Mouse (Mus musculus): ENCODE measurements around the gene Sec24d.
"Not testable (repeated sequence)": the region's sequence is repeated elsewhere in the genome, so short reads cannot be mapped to it uniquely, and the experiment has no call there.

Gene Sec24d

GRCm38 (mm10) chr3:123338666-123339195 is 71.5 kb downstream of the Sec24d start:
- DNase-seq (ENCODE audit: low read depth) = peak; percentile 27

- DNase-seq (ENCODE audit: low read depth) = no peak
These were observed 73.8 kb downstream of the Sec24d start for GRCm38 (mm10) chr3:123341049-123341448.

- DNase-seq (ENCODE audit: low read depth) = no peak
These were observed 76.4 kb downstream of the Sec24d start for GRCm38 (mm10) chr3:123343690-123344089.

- no peak for DNase-seq (ENCODE audit: low read depth)
These were observed 81.0 kb downstream of the Sec24d start for GRCm38 (mm10) chr3:123348080-123348802.

GRCm38 (mm10) chr3:123350602-123351001 is 83.3 kb downstream of the Sec24d start:
- no peak for DNase-seq (ENCODE audit: low read depth)

DNA sequence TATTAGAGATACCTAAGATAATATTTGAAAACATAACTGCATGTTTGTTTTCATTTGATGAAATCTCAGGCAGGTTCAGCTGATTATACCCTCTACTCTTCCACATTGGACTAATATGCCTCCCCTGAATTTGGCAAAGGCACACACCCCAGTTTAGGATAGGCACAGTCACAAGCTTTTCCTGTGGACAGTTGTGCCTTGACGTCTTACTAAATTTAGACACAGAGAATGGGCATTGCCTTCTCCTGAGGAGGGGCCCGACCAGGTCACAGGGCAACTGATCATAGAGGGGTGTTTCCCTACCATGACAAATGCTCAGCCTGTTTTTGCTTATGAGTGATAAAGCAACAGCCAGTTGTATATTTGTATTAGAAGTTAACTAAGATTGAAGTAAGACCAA is 84.3 kb downstream of the Sec24d start:
- no peak for DNase-seq (ENCODE audit: low read depth)

DNA sequence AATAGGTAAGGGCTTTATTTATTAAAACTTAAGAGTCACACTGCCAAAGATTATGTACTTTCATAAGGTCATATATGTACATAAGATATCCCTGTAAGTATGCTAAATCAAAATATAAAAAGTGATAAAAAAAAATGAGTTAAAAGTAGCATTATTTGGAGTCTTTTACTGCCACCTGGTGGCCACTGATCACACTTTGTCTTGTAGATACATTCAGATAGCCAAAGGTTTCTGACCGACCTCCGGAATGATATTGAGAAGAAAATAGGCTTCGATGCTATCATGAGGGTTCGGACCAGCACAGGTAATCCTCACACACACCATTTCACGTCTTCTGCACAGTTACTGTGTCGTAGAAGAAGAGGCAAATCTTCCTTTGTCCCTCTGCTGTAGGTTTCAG is 85.9 kb downstream of the Sec24d start:
- peak; percentile 42 for DNase-seq (ENCODE audit: low read depth)

- DNase-seq (ENCODE audit: low read depth) = no peak
These were observed 86.4 kb downstream of the Sec24d start for GRCm38 (mm10) chr3:123353661-123354060.

GRCm38 (mm10) chr3:123354388-123354787 is 87.1 kb downstream of the Sec24d start:
- no peak for DNase-seq (ENCODE audit: low read depth)

DNA sequence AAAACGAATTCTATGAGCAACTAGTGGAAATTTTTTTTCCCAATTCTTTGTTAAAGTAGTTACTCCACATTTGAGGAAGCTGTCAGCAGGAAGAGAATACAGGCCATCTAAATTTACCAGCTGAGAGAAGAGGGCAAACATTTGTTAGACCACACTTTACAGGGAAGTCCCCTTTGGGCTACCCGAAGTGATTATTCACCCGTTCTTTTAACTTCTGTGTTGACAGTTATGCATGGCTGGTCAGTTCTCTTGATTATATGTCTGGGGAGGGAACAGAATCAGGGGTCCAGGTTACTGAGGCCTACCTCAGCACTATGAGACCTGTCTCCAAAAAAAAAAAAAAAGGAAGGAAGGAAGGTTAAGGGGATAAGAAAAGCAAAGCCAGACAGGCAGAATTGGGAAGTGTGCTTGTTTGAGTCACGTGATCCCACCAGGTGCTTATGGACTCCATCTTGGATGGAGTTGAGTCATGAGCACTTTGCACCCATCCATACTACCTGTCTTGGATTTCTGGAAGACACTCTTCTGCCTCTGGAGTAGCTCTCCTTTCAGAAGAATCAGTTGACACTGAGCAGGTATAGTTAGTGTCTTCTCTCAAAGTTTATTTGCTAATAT is 89.2 kb downstream of the Sec24d start:
- DNase-seq (ENCODE audit: low read depth) = no peak

- not testable (repeated sequence) for DNase-seq (ENCODE audit: low read depth)
These were observed 99.6 kb downstream of the Sec24d start for GRCm38 (mm10) chr3:123366820-123367219.

GRCm38 (mm10) chr3:123369161-123369560 is 101.9 kb downstream of the Sec24d start:
- DNase-seq (ENCODE audit: low read depth) = no peak

DNA sequence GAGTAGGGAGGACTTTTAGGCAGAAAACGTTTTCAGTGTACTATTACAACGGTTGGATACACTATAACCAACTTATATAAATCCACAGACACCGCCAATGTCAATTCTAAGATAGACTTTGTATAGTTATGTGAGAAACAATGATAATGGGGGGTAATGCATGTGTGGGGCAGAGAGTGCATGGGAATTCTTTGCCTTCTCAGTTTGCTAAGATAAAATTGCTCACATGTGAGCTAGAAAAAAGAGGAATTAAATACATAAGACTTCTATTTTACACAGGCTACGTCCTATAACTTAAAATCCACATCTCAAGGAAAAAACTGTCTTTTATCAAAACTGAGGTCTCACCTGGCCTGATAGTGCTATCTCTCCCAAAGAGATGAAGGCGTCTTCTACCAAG is 103.7 kb downstream of the Sec24d start:
- DNase-seq (ENCODE audit: low read depth) = no peak

GRCm38 (mm10) chr3:123371766-123372535 is 104.7 kb downstream of the Sec24d start:
- DNase-seq (ENCODE audit: low read depth) = peak; percentile 59

DNA sequence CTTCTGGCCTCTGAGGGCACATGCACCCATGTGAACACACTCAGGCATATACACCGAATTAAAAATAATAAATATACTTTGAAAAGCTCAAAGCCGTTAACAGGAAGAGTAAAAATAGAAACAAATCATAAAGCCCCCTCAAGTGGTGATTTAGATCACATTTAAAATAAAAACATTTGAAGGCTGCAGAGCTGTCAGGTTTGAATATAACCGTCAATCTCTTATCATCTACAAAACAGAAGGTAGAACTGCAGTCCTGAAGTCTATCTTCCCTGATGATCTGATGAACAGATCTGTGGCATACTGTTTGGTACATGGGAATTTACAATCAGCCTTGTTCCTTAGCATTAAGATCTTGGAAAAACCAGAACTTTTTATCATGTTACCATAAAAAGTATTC is 109.3 kb downstream of the Sec24d start:
- no peak for DNase-seq (ENCODE audit: low read depth)

DNA sequence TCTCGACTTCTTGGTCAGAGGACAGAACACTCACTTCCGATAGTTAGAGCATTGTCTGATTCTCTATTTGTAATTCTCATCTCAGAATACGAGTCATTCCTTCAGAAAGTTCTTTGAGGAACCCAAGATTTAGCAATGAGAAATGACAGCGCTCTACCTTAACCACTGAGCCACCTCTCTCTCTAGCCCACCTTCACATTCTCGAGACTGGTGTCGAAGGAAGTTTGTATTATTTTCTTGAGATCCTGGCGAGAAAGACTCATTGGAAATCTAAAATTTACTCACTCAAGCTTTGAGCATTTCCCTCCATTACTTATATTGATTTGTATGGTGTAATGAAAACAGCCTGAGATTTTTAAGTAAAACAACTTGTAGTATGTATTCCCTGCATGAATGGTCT is 117.2 kb downstream of the Sec24d start:
- DNase-seq (ENCODE audit: low read depth) = no peak

GRCm38 (mm10) chr3:123385118-123385485 is 117.8 kb downstream of the Sec24d start:
- DNase-seq (ENCODE audit: low read depth) = no peak

DNA sequence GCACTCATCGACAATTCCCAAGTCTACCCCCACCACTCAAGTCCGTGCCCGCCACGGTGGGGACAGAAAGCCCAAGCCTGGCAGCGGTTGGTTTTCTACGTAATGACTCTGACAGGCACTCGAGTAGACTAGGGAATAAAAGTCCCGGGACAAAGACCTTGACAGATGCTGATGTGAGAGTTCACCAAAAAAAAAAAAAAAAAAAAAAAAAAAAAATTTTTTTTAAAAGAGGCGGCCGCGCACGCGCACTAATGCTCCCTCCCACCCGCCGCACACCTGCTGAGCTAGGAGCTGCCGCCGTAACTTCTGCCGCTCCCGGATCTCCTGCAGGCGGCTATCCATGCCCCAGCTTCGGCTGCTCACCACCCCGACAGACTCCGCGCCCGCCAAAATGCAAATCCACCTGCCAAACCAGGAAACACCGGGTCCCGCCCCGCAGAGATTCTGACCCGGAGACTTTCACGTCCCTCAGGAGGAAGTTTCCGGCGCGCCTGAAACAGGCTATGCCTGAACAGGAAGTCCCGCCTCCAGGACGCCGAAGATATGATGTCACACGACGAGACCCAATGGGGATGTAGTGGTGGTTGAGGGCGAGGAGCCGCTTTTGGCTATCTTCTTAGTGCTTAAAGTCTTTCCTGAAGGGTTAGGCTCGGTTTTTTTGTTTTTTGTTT is 118.4 kb downstream of the Sec24d start, which contains the start of gene Mettl14:
Gene Mettl14 (minus strand): TSS at position 623 of the 671 bp plus-strand sequence.
- peak; percentile 88 for DNase-seq (ENCODE audit: low read depth)

DNA sequence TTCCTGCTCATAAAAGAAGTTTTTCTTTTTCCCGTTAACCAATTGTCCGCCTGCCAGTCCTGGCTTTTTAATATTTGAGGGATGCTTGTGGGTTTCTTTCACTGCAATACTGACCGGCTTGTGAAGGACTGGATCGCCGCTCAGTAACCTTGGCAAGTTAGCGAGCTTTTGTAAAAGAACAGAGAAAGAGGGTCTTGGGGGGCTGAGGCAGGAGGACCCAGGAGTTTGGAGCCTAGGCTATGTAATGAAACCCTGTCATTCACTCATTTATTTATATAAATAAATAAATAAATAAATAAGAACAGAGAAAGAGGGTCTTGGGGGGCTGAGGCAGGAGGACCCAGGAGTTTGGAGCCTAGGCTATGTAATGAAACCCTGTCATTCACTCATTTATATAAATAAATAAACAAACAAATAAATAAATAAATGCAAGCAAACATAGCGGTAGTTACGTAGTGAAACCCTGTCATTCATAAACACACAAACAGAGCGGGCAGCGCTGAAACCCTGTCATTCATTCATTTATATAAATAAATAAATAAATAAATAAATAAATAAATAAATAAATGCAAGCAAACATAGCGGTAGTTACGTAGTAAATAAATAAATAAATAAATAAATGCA is 119.0 kb downstream of the Sec24d start:
- DNase-seq (ENCODE audit: low read depth) = not testable (repeated sequence)

- no peak for DNase-seq (ENCODE audit: low read depth)
These were observed 123.9 kb downstream of the Sec24d start for GRCm38 (mm10) chr3:123391180-123391579.

DNA sequence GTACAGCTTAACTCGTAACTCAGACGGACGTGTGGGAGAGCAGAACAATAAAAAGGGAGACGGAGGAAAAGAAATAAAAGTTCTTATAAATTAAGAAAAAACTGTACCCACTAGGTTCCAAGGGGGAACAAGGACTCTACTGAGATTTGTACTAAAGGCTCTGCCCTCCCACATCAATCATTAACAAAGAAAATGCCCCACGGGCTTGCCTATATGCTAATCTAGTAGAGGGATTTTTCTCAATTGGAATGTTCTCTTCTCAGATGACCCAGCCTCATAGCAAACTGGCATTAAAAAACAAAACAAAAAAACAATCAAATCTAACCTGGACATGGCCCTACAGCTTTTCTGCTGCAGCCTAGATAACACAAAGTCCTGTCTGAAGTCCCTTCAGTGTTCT is 128.4 kb downstream of the Sec24d start:
- no peak for DNase-seq (ENCODE audit: low read depth)
